Mouse (Mus musculus) B cell, adult 62 days (primary cell): ENCODE measurements around the gene Phf7. TPM values are rescaled to one million over a fixed set of nuclear protein-coding genes. Genes with fewer than 3 reads are reported as not detected.

ENCODE experiments used
- total RNA-seq: library from RNA; stranded (reverse); gene quantifications from 4 replicates; pipeline ENCODE4 v1.2.4, GENCODE M21; 2023

Phf7 gene
- 12.6 to 18.4 TPM (median 14.7 TPM) in 4 replicates for total RNA-seq

DNA sequence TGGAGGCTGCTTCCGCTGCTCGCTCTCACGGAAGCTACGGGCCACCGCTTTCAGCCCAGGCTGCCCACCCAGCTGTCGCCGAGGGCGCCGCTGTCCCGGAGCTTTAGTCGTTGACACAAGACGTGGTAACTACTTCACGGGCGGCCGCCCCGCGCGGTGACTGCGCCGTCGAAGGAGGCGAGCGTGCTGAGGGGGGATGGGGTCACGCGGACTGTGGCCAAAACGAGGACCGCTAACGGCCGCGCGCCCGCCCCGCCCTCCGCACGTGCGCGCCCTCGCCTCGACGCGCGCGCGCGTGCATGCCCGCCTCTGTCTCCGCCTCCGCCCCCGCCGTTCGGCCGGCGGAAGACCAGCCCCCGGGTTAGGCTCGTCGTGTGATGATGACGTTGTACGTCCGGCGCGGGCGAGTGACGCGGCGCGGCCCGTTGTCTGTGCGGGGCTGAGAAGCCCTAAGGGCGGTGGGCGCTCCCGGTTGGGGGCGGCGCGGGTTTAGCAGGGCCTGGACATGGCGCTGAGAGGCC, at the start of gene Phf7, which contains the start of gene Bap1:
TSS of gene Phf7 (minus strand) at position 234 of the 521 bp plus-strand sequence.
TSS of gene Bap1 (plus strand) at position 367 of the 521 bp plus-strand sequence.

GRCm38 (mm10) chr14:31217666-31218065, 33.5 kb downstream of the Phf7 start, which contains the start of gene Sema3g:
TSS of gene Sema3g (plus strand) at chr14:31217860.

GRCm38 (mm10) chr14:31216846-31217245, 34.3 kb downstream of the Phf7 start, which contains the start of gene Nisch:
TSS of gene Nisch (minus strand) at chr14:31216946.

GRCm38 (mm10) chr14:31208084-31208483, 43.0 kb downstream of the Phf7 start, which contains the start of gene Tnnc1:
TSS of gene Tnnc1 (plus strand) at chr14:31208312.

Other genes starting within 250 kb of the Phf7 start
- 9.7 to 15.3 TPM (median 11.5 TPM) in 4 replicates for gene Glt8d1, start 249.9 kb downstream of the Phf7 start, total RNA-seq
- gene Spcs1, start 249.6 kb downstream of the Phf7 start, total RNA-seq, result 67.8 to 75.3 TPM (median 71.6 TPM) in 4 replicates
- gene Pbrm1, start 232.2 kb downstream of the Phf7 start, total RNA-seq, result 76.6 to 84.3 TPM (median 79.4 TPM) in 4 replicates
- 451 to 493 TPM (median 486 TPM) in 4 replicates for gene Gnl3, start 232.2 kb downstream of the Phf7 start, total RNA-seq
- 15.9 to 25.8 TPM (median 17.4 TPM) in 4 replicates for gene Smim4, start 122.4 kb downstream of the Phf7 start, total RNA-seq
- gene Nt5dc2, start 120.3 kb downstream of the Phf7 start, total RNA-seq, result 0.80 to 1.7 TPM (median 1.5 TPM) in 4 replicates
- gene Stab1, start 82.7 kb downstream of the Phf7 start, total RNA-seq, result 0.33 to 2.9 TPM (median 0.94 TPM) in 3 of 4 replicates, not detected in the other
- 2.0 TPM in 1 of 4 replicates, not detected in the others for gene Tnnc1, start 43.0 kb downstream of the Phf7 start, total RNA-seq
- gene Nisch, start 34.4 kb downstream of the Phf7 start, total RNA-seq, result 318 to 343 TPM (median 336 TPM) in 4 replicates
- not detected in 4 replicates for gene Sema3g, start 33.5 kb downstream of the Phf7 start, total RNA-seq
- 117 to 132 TPM (median 124 TPM) in 4 replicates for gene Bap1, start 133 bp upstream of the Phf7 start, total RNA-seq
- 0.15 to 0.53 TPM (median 0.35 TPM) in 4 replicates for gene Dnah1, start 72.6 kb upstream of the Phf7 start, total RNA-seq
- 50.0 to 56.4 TPM (median 54.6 TPM) in 4 replicates for gene Capn7, start 85.3 kb upstream of the Phf7 start, total RNA-seq
- gene Sh3bp5, start 184.8 kb upstream of the Phf7 start, total RNA-seq, result 260 to 320 TPM (median 313 TPM) in 4 replicates
- 29.7 to 37.5 TPM (median 31.8 TPM) in 4 replicates for gene Eaf1, start 243.1 kb upstream of the Phf7 start, total RNA-seq
- gene Mettl6, start 243.7 kb upstream of the Phf7 start, total RNA-seq, result 32.2 to 40.3 TPM (median 36.3 TPM) in 4 replicates